Mouse (Mus musculus): ENCODE data around the gene Snap47.

GRCm38 (mm10) chr11:59393591-59393990, 57.4 kb downstream of the Snap47 start:
- TF ChIP-seq CTCF (conservative IDR thresholded peaks at IDR 0.05 in 1 of 2, IDR thresholded peaks at IDR 0.05 in 1 of 2; ENCODE audit: low read depth in 2 of 2, low read length in 2 of 2), result no peak
- TF ChIP-seq POLR2A (IDR thresholded peaks at IDR 0.05; ENCODE audit: low read depth, low read length), result no peak
- no peak for TF ChIP-seq USF1 (IDR thresholded peaks at IDR 0.05; ENCODE audit: low read depth, low read length)
- no peak for TF ChIP-seq CHD2 (IDR thresholded peaks at IDR 0.05; ENCODE audit: low read length)
- no peak for TF ChIP-seq NRF1 (IDR thresholded peaks at IDR 0.05; ENCODE audit: low read depth, low read length)
- no peak for TF ChIP-seq UBTF (IDR thresholded peaks at IDR 0.05; ENCODE audit: low read depth, low read length)
- TF ChIP-seq EP300 (IDR thresholded peaks at IDR 0.05; ENCODE audit: low read length), result no peak
- TF ChIP-seq MEF2A (IDR thresholded peaks at IDR 0.05; ENCODE audit: borderline replicate concordance, low read depth, low read length), result no peak

Data from CH12.LX (cell line).